Mouse (Mus musculus): ENCODE data around the gene Gon4l. TPM values are rescaled to one million over a fixed set of nuclear protein-coding genes. Genes with fewer than 3 reads are reported as not detected.

Gene Gon4l
- total RNA-seq, 2 experiments from 2014 or later, result 6.7 to 20.4 TPM

- no peak for ATAC-seq (replicated peaks; ENCODE audit: low FRiP score, poor library complexity, severe bottlenecking)
Observed at GRCm38 (mm10) chr3:88906393-88907159, 71.5 kb downstream of the Gon4l start.

GRCm38 (mm10) chr3:88912585-88912984 lies 77.6 kb downstream of the Gon4l start:
- ATAC-seq (replicated peaks; ENCODE audit: low FRiP score, poor library complexity, severe bottlenecking), result no peak

- ATAC-seq (replicated peaks; ENCODE audit: low FRiP score, poor library complexity, severe bottlenecking), result peak; percentile 99
Observed at GRCm38 (mm10) chr3:88913511-88914383, 78.7 kb downstream of the Gon4l start, which contains the start of gene Msto1. TSS of gene Msto1 (minus strand) at chr3:88913999.

- 0 out of 2 replicates have a peak, but pooled peaks have one; percentile 2 for ATAC-seq (replicated peaks; ENCODE audit: low FRiP score, poor library complexity, severe bottlenecking)
Observed at GRCm38 (mm10) chr3:88914384-88914810, 79.4 kb downstream of the Gon4l start.

GRCm38 (mm10) chr3:88918981-88919380 lies 84.0 kb downstream of the Gon4l start:
- no peak for ATAC-seq (replicated peaks; ENCODE audit: low FRiP score, poor library complexity, severe bottlenecking)

GRCm38 (mm10) chr3:88921411-88921810 lies 86.4 kb downstream of the Gon4l start:
- no peak for ATAC-seq (replicated peaks; ENCODE audit: low FRiP score, poor library complexity, severe bottlenecking)

GRCm38 (mm10) chr3:88923989-88924591 lies 89.1 kb downstream of the Gon4l start:
- no peak for ATAC-seq (replicated peaks; ENCODE audit: low FRiP score, poor library complexity, severe bottlenecking)

- no peak for ATAC-seq (replicated peaks; ENCODE audit: low FRiP score, poor library complexity, severe bottlenecking)
Observed at GRCm38 (mm10) chr3:88925651-88926050, 90.6 kb downstream of the Gon4l start.

- ATAC-seq (replicated peaks; ENCODE audit: low FRiP score, poor library complexity, severe bottlenecking), result no peak
Observed at GRCm38 (mm10) chr3:88929501-88929900, 94.5 kb downstream of the Gon4l start.

GRCm38 (mm10) chr3:88939071-88939470 lies 104.0 kb downstream of the Gon4l start:
- no peak for ATAC-seq (replicated peaks; ENCODE audit: low FRiP score, poor library complexity, severe bottlenecking)

GRCm38 (mm10) chr3:88939749-88940148 lies 104.7 kb downstream of the Gon4l start:
- peak; percentile 77 for ATAC-seq (replicated peaks; ENCODE audit: low FRiP score, poor library complexity, severe bottlenecking)

- no peak for ATAC-seq (replicated peaks; ENCODE audit: low FRiP score, poor library complexity, severe bottlenecking)
Observed at GRCm38 (mm10) chr3:88942316-88942880, 107.4 kb downstream of the Gon4l start.

- no peak for ATAC-seq (replicated peaks; ENCODE audit: low FRiP score, poor library complexity, severe bottlenecking)
Observed at GRCm38 (mm10) chr3:88944109-88944508, 109.1 kb downstream of the Gon4l start.

GRCm38 (mm10) chr3:88949786-88950575 lies 115.0 kb downstream of the Gon4l start:
- peak; percentile 76 for ATAC-seq (replicated peaks; ENCODE audit: low FRiP score, poor library complexity, severe bottlenecking)

- peak; percentile 84 for ATAC-seq (replicated peaks; ENCODE audit: low FRiP score, poor library complexity, severe bottlenecking)
Observed at GRCm38 (mm10) chr3:88950576-88951326, 115.7 kb downstream of the Gon4l start, which contains the start of the genes Ash1l and Dap3. TSS of gene Ash1l (plus strand) at chr3:88950622. TSS of gene Dap3 (minus strand) at chr3:88951181.

GRCm38 (mm10) chr3:88951327-88951800 lies 116.3 kb downstream of the Gon4l start:
- no peak for ATAC-seq (replicated peaks; ENCODE audit: low FRiP score, poor library complexity, severe bottlenecking)

GRCm38 (mm10) chr3:88953246-88953645 lies 118.2 kb downstream of the Gon4l start:
- ATAC-seq (replicated peaks; ENCODE audit: low FRiP score, poor library complexity, severe bottlenecking), result no peak

GRCm38 (mm10) chr3:88953736-88954135 lies 118.7 kb downstream of the Gon4l start:
- no peak for ATAC-seq (replicated peaks; ENCODE audit: low FRiP score, poor library complexity, severe bottlenecking)
